Mouse (Mus musculus): ENCODE data around the gene Rbbp5. TPM values are rescaled to one million over a fixed set of nuclear protein-coding genes. Genes with fewer than 3 reads are reported as not detected.

The Rbbp5 gene
- total and polyA plus RNA-seq, 3 experiments = 33.3 to 43.5 TPM; not detected in 1

DNA sequence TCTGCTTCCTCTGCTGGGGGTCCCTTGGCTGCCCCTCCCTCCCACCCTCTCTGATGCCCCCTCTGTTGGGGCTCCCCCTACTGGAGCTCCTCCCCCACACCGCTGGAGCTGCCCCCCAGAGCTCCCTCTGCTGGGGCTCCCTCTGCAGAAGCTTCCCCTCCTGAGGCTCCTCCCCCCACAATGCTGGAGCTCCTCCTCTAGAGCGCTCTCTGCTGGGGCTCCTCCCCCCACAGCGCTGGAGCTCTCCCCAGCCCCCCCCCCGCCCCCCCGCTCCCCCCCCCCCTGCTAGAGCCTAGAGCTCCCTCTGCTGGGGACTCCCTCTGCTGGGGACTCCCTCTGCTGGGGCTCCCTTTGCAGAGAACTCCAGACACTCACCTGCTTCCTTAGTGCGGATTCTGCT is 43.6 kb downstream of the Rbbp5 start:
- H3K27me3 ChIP-seq (ENCODE audit: control insufficient read depth in 1 of 2, insufficient read depth in 2 of 2, low read length in 2 of 2) = 0 out of 4 replicates have a peak, but pooled peaks cover 0 to 1% of the 10 kb centered on the region in 2 experiments
- no peaks in the 10 kb centered on the region for H3K4me1 ChIP-seq (ENCODE audit: control insufficient read depth in 1 of 2, insufficient read depth in 2 of 2, low read length in 2 of 2)
- H3K79me2 ChIP-seq (ENCODE audit: control insufficient read depth, insufficient read depth, low read length, poor library complexity) = no peaks in the 10 kb centered on the region
- peak; percentile 66 for DNase-seq (ENCODE audit: low read depth, low spot score)
- no peak overlapping the region for H3K4me3 ChIP-seq (ENCODE audit: control insufficient read depth in 1 of 2, insufficient read depth in 1 of 2, low read depth in 2 of 2, low read length in 2 of 2)
- TF ChIP-seq SMC3 (IDR thresholded peaks at IDR 0.05; ENCODE audit: low read depth, low read length) (peak; percentile 47), USF2 (IDR thresholded peaks at IDR 0.05; ENCODE audit: borderline replicate concordance in 1 of 2, insufficient read depth in 1 of 2, low read depth in 1 of 2, low read length in 2 of 2) (no peak), CTCF (IDR thresholded peaks at IDR 0.05 in 2 of 3, conservative IDR thresholded peaks at IDR 0.05 in 1 of 3; ENCODE audit: control insufficient read depth in 1 of 3, insufficient read depth in 1 of 3, low read depth in 2 of 3, low read length in 3 of 3, poor library complexity in 1 of 3, severe bottlenecking in 1 of 3) (peak in 2 of 3 experiments; percentile 72; a peak in 4 of 6 replicates), MAZ (IDR thresholded peaks at IDR 0.05; ENCODE audit: low read depth, low read length) (peak; percentile 86; the same call in 1 of the 2 replicates)
- H3K36me3 ChIP-seq (ENCODE audit: control insufficient read depth in 1 of 2, insufficient read depth in 2 of 2, low read length in 2 of 2) = no peaks in the 10 kb centered on the region
- H3K9me3 ChIP-seq (replicated peaks; ENCODE audit: insufficient read depth, low read length) = no peaks in the 10 kb centered on the region
- H3K9ac ChIP-seq (ENCODE audit: control insufficient read depth, low read depth, low read length, poor library complexity, severe bottlenecking) = no peak overlapping the region
- H3K27ac ChIP-seq (ENCODE audit: control insufficient read depth, low read depth, low read length) = no peak overlapping the region

DNA sequence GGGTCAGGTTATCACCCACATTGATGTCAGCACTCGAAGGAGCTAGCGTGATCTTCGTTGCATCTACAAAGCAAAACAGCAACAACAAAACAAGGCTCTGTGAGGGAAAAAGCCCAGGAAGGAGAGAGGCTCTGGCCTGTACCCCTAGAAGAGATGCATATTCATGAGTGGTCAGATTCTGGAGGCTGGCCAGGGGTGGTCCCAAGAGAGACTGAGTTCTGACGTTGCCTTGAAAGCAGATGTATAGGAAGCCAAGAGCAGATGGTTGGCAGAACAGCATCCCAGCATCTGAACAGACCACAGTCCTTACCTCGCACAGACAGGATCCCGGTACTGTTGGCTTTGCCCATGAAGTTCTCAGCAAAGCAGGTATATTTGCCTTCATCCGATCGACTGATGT is 45.9 kb downstream of the Rbbp5 start:
- Histone ChIP-seq H3K27me3 (ENCODE audit: control insufficient read depth in 1 of 2, insufficient read depth in 2 of 2, low read length in 2 of 2) (no peaks in the 10 kb centered on the region), H3K79me2 (ENCODE audit: control insufficient read depth, insufficient read depth, low read length, poor library complexity) (no peaks in the 10 kb centered on the region), H3K4me3 (ENCODE audit: control insufficient read depth in 1 of 2, insufficient read depth in 1 of 2, low read depth in 2 of 2, low read length in 2 of 2) (no peak overlapping the region), H3K36me3 (ENCODE audit: control insufficient read depth in 1 of 2, insufficient read depth in 2 of 2, low read length in 2 of 2) (no peaks in the 10 kb centered on the region), H3K9me3 (replicated peaks; ENCODE audit: insufficient read depth, low read length) (no peaks in the 10 kb centered on the region), H3K4me1 (ENCODE audit: control insufficient read depth in 1 of 2, insufficient read depth in 2 of 2, low read length in 2 of 2) (no peaks in the 10 kb centered on the region), H3K9ac (ENCODE audit: control insufficient read depth, low read depth, low read length, poor library complexity, severe bottlenecking) (no peak overlapping the region), H3K27ac (ENCODE audit: control insufficient read depth, low read depth, low read length) (no peak overlapping the region)
- TF ChIP-seq JUND (IDR thresholded peaks at IDR 0.05; ENCODE audit: low read depth, low read length) (no peak), EP300 (IDR thresholded peaks at IDR 0.05; ENCODE audit: low read depth in 1 of 2, low read length in 2 of 2) (no peak), TBP (IDR thresholded peaks at IDR 0.05; ENCODE audit: low read depth, low read length) (no peak), TCF12 (IDR thresholded peaks at IDR 0.05; ENCODE audit: low read depth, low read length) (no peak), MAFK (IDR thresholded peaks at IDR 0.05; ENCODE audit: borderline replicate concordance, low read depth, low read length) (no peak), GABPA (IDR thresholded peaks at IDR 0.05; ENCODE audit: low read depth, low read length) (no peak), CHD1 (IDR thresholded peaks at IDR 0.05; ENCODE audit: low read depth, low read length) (no peak), MAZ (IDR thresholded peaks at IDR 0.05; ENCODE audit: low read depth, low read length) (no peak), MYC (IDR thresholded peaks at IDR 0.05; ENCODE audit: low read depth, low read length) (no peak), MXI1 (IDR thresholded peaks at IDR 0.05; ENCODE audit: low read depth, low read length) (no peak), TAL1 (IDR thresholded peaks at IDR 0.05; ENCODE audit: low read length) (no peak)
- DNase-seq (ENCODE audit: low read depth, low spot score) = no peak

- Histone ChIP-seq H3K36me3 (ENCODE audit: control insufficient read depth in 1 of 2, insufficient read depth in 2 of 2, low read length in 2 of 2) (no peaks in the 10 kb centered on the region), H3K27ac (ENCODE audit: control insufficient read depth, low read depth, low read length) (no peak overlapping the region), H3K27me3 (ENCODE audit: control insufficient read depth in 1 of 2, insufficient read depth in 2 of 2, low read length in 2 of 2) (peaks cover 0 to 3% of the 10 kb centered on the region in 2 experiments; a peak in 2 of 4 replicates), H3K79me2 (ENCODE audit: control insufficient read depth, insufficient read depth, low read length, poor library complexity) (no peaks in the 10 kb centered on the region), H3K4me1 (ENCODE audit: control insufficient read depth in 1 of 2, insufficient read depth in 2 of 2, low read length in 2 of 2) (no peaks in the 10 kb centered on the region), H3K9ac (ENCODE audit: control insufficient read depth, low read depth, low read length, poor library complexity, severe bottlenecking) (no peak overlapping the region), H3K9me3 (replicated peaks; ENCODE audit: insufficient read depth, low read length) (no peaks in the 10 kb centered on the region), H3K4me3 (ENCODE audit: control insufficient read depth in 1 of 2, insufficient read depth in 1 of 2, low read depth in 2 of 2, low read length in 2 of 2) (no peak overlapping the region)
- no peak for TF ChIP-seq MAX (IDR thresholded peaks at IDR 0.05; ENCODE audit: low read length)
- TF ChIP-seq ZC3H11A (IDR thresholded peaks at IDR 0.05; ENCODE audit: low read depth, low read length) = peak; percentile 22; the same call in 1 of the 2 replicates
- peak; percentile 61 for TF ChIP-seq SMC3 (IDR thresholded peaks at IDR 0.05; ENCODE audit: low read depth, low read length)
- peak; percentile 49 for TF ChIP-seq RAD21 (IDR thresholded peaks at IDR 0.05; ENCODE audit: low read depth, low read length)
- TF ChIP-seq CTCF (IDR thresholded peaks at IDR 0.05 in 2 of 3, conservative IDR thresholded peaks at IDR 0.05 in 1 of 3; ENCODE audit: control insufficient read depth in 1 of 3, insufficient read depth in 1 of 3, low read depth in 2 of 3, low read length in 3 of 3, poor library complexity in 1 of 3, severe bottlenecking in 1 of 3) = peak; percentile 72 to 82 (median 74)
- no peak for TF ChIP-seq CHD2 (IDR thresholded peaks at IDR 0.05; ENCODE audit: low read length)
- DNase-seq (ENCODE audit: low read depth, low spot score) = peak; percentile 75
Observed at GRCm38 (mm10) chr1:132523920-132524319, 46.8 kb downstream of the Rbbp5 start.

Measured in MEL (cell line).